Mouse (Mus musculus): ENCODE results near the gene Tmem255b.

Gene Tmem255b

GRCm38 (mm10) chr8:13491491-13492010 is 56.6 kb downstream of the Tmem255b start:
- DNase-seq (ENCODE audit: low read depth, low spot score), result no peak

- no peak for DNase-seq (ENCODE audit: low read depth, low spot score)
Observed at GRCm38 (mm10) chr8:13492198-13492995, 57.4 kb downstream of the Tmem255b start.

- no peak for DNase-seq (ENCODE audit: low read depth, low spot score)
Observed at GRCm38 (mm10) chr8:13493011-13493410, 58.0 kb downstream of the Tmem255b start.

- peak; percentile 81 for DNase-seq (ENCODE audit: low read depth, low spot score)
Observed at GRCm38 (mm10) chr8:13493858-13494631, 59.1 kb downstream of the Tmem255b start, which contains the start of gene Gas6. Gene Gas6, minus strand, starts transcription at chr8:13494490.

- DNase-seq (ENCODE audit: low read depth, low spot score), result no peak
Observed at GRCm38 (mm10) chr8:13501221-13501620, 66.2 kb downstream of the Tmem255b start.

GRCm38 (mm10) chr8:13503936-13504606 is 69.1 kb downstream of the Tmem255b start:
- no peak for DNase-seq (ENCODE audit: low read depth, low spot score)

- no peak for DNase-seq (ENCODE audit: low read depth, low spot score)
Observed at GRCm38 (mm10) chr8:13504894-13505674, 70.1 kb downstream of the Tmem255b start.

GRCm38 (mm10) chr8:13506849-13507248 is 71.9 kb downstream of the Tmem255b start:
- DNase-seq (ENCODE audit: low read depth, low spot score), result no peak

GRCm38 (mm10) chr8:13507284-13507937 is 72.4 kb downstream of the Tmem255b start:
- no peak for DNase-seq (ENCODE audit: low read depth, low spot score)

GRCm38 (mm10) chr8:13512016-13512415 is 77.0 kb downstream of the Tmem255b start:
- peak; percentile 23 for DNase-seq (ENCODE audit: low read depth, low spot score)

GRCm38 (mm10) chr8:13512677-13513076 is 77.7 kb downstream of the Tmem255b start:
- no peak for DNase-seq (ENCODE audit: low read depth, low spot score)

- no peak for DNase-seq (ENCODE audit: low read depth, low spot score)
Observed at GRCm38 (mm10) chr8:13513556-13514370, 78.8 kb downstream of the Tmem255b start.

- DNase-seq (ENCODE audit: low read depth, low spot score), result no peak
Observed at GRCm38 (mm10) chr8:13516011-13516442, 81.0 kb downstream of the Tmem255b start.

- no peak for DNase-seq (ENCODE audit: low read depth, low spot score)
Observed at GRCm38 (mm10) chr8:13516728-13517127, 81.7 kb downstream of the Tmem255b start.

- no peak for DNase-seq (ENCODE audit: low read depth, low spot score)
Observed at GRCm38 (mm10) chr8:13517284-13517781, 82.3 kb downstream of the Tmem255b start.
